Mouse (Mus musculus) megakaryocyte, embryonic 14.5 days (primary cell): ENCODE results near the gene Rab3d.

Experiments used
- FLI1 ChIP-seq: IDR thresholded peaks from 2 replicates; pipeline ENCODE4 v1.6.1; 2012; ENCODE audit warnings: low read length, inconsistent platforms, mixed read lengths
- GATA1 ChIP-seq: IDR thresholded peaks from 3 replicates; pipeline ENCODE4 v1.6.1; 2012; ENCODE audit warnings: mixed read lengths, low read length, inconsistent platforms, borderline replicate concordance

DNA sequence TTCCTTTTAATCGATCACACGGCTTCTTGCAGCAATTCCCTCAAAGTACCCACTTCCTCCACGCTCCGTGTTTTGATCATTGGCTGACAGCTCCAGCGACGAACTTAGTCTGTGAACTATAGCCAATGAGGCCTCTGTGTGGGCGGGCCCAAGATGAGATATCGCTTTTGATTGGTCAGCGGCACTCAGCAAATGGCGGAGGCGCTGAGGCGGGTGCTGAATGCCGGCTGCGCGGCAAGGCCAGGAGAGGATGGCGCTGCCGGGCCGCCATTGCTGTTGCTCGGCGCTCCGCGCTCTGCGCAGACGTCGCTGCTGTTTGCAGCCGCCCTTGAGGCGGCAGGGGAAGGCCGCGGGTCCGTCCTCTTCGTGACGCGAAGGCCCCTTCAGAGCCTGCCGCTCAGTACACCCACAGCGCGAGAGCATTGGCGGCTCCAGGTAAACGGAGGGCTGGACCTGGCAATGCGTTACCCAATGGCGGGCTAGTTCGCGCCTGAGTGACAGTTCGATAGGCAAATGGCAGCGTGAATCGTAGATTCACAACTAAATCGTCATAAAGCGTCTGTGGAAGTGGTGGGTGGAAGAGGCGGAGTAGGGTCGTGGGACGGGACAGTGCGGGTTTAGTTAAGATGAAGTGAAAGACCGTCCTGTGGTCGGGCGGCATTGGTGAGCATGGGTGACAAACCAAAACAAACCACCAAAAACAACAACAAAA lies 37.7 kb upstream of the Rab3d start, which contains the start of gene Swsap1:
- TF ChIP-seq GATA1: no peak
- no peak for TF ChIP-seq FLI1
